Mouse (Mus musculus): ENCODE results near the gene Clnk.
A peak's percentile ranks its signal among the peaks of the same experiment; 100 is the strongest.

Clnk gene

GRCm38 (mm10) chr5:38850171-38850570 lies 26.4 kb downstream of the Clnk start:
- no peak for DNase-seq (ENCODE audit: low spot score)

GRCm38 (mm10) chr5:38845529-38845928 lies 31.1 kb downstream of the Clnk start:
- no peak for DNase-seq (ENCODE audit: low spot score)

DNA sequence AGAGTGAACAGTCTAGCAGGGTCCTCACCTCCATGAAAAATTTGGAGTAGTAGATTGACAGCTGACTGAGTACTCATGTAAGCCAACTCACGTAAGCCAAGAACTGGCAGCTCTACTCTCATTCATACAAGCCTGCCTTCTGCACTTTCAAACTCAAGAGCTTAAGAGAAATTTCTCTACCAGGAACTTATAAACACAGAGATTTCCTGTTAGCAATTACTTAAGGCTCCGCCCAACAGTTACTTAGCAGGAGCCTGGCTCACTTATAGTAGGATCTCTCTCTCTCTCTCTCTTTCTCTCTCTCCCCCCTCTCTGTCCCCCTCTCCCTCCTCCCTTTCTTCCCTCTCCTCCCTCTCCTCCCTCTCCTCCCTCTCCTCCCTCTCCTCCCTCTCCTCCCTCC lies 32.3 kb downstream of the Clnk start:
- no peak for DNase-seq (ENCODE audit: low spot score)

DNA sequence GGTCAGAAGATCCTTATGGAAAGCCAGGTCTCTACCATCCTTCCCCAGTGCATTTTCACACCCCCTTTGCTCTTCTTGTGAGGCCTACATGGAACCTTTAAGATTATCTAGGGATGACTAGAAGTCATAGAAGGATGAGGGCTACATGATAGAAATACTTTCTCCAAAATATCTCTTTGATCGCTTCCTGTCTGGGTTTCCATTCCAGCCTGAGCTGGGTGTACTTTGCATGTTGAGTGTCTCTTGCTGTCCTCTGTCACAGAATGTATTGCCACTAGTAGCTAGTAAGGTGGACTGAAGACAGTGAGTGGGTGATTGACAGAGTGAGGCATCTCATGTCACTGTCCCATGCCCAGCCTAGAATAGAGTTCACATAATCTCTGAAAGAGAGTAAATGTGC lies 36.6 kb downstream of the Clnk start:
- no peak for DNase-seq (ENCODE audit: low spot score)

DNA sequence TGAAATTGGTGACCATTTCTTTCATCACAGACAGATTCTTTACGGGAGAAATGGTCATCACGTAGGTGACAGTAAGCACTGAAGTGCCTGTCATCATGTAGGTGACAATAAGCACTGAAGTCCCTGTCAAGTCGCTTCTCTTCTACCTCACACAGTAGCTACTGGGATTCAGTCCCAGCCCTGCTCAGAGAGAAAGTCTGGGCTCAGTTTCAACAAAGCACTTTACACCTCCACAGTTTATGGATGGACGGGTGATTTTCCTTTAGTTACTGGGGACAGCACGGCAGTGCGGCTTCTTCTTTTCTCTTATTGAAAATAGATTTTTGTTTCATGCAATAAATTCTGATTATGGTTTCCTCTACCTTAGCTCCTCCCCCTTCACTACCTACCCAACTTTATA lies 49.3 kb downstream of the Clnk start:
- no peak for DNase-seq (ENCODE audit: low spot score)

GRCm38 (mm10) chr5:38826586-38826985 lies 50.0 kb downstream of the Clnk start:
- no peak for DNase-seq (ENCODE audit: low spot score)

DNA sequence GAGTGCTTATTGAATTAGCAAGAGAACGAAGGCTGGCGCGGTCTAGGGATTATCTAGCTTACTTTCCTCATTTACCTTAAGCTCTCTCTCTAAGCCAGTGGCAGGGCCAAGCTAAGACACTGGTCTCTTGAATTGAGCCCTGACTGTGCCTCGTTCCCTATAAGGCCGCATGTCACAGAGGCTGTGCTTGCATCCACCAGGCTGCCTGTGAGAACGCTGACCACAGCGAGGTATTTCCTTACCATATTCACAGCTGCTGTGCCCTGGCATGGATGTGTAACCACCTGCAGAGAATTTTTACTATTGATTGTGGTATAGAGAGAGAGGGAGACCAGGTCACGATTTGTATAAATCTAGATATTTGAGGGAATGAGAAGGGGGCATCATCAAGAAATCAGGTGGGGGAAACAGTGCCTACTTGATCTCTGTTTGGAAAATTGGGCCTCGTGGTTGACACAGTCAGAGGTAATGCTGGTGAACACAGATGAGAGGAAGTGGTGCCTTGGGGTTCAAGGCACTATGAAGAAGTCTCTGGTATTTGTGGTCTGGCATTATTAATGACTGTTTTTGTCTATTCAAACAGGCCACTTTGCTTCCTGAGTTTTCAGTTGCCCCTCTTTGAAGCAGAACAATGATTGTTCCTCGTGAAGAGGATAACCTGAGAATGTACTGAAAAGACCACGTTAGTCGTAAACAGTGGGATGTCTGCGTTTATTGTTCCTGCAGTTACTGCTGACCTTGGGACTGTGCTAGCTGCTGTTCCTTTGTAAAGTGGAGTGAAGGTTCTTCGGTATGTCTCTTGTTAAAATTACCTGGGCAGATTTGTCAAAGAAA lies 52.3 kb downstream of the Clnk start:
- DNase-seq (ENCODE audit: low spot score) = no peak

DNA sequence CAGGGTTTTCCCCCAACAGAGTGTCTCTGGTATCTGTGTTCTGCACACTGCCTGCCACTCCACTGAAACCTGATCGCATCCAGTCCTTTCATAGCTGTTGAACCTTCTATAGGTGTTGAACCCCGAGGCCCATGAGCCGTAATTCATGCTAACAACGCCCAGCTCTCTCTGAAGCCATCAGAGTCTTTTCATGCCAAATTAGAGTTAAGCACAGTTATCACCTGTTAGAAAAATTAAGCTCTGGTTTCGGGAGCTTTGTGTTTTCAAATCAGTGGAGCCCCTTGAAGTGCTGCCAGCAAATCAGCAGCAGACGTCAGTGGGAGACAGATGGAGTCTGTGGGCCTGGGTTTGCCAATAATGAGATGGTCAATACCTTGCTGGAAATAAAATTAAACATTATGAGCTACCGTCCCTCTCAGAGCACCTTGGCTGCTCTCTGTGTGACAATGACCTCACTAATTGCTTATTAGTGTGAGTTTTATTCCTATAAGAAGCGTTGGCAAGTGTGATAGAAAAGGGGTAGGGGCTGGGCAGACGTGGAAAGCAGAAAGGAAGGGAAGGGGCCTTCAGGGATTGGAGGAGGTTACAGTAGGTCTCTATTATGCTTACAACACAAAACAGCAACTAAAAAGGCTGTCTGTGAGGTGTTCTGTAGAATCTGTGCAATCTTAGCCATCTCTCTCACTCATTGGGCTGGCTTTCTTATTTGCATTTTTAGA lies 63.1 kb downstream of the Clnk start:
- DNase-seq (ENCODE audit: low spot score) = no peak

DNA sequence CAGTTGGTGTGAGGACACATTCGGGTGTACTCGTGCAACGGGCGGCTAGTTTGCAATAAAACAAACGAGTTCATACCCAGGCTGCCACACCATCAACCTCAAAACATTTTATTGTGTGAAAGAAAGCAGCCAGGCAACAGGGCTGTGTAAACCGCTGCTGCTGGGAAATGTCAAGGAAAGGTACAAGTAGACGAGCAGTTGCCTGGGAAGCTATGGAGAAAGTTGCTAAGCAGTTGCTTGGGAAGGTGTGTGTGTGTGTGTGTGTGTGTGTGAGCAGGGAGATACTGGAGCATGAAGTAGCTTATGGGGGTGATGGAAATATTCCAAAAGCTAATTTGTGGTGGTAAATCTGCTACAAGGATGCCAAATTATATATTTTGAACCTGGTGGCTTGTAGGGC lies 63.7 kb downstream of the Clnk start:
- DNase-seq (ENCODE audit: low spot score) = no peak

GRCm38 (mm10) chr5:38812386-38812785 lies 64.2 kb downstream of the Clnk start:
- DNase-seq (ENCODE audit: low spot score) = no peak

- no peak for DNase-seq (ENCODE audit: low spot score)
Measured at GRCm38 (mm10) chr5:38798910-38799309, 77.7 kb downstream of the Clnk start.

GRCm38 (mm10) chr5:38795139-38795538 lies 81.5 kb downstream of the Clnk start:
- no peak for DNase-seq (ENCODE audit: low spot score)

DNA sequence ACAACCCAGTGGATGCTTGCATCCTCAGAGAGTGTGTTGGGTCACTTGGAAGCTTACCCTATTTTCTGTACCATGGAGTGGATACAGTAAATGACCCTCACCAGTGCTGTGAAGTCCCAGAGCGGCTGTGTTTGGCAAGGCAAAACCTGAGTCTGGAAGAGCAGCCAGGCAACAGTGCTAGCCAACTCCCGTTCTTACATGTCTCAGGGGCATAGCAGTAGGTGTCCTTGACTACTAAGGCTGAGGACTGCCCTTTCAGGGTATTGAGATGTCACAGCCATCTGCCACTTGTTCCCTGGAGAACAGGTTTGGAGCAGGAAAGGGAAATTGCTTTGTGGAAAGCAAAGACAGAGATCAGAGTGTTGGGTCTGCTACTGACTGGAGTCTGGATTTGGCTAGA lies 85.5 kb downstream of the Clnk start:
- DNase-seq (ENCODE audit: low spot score) = no peak

DNA sequence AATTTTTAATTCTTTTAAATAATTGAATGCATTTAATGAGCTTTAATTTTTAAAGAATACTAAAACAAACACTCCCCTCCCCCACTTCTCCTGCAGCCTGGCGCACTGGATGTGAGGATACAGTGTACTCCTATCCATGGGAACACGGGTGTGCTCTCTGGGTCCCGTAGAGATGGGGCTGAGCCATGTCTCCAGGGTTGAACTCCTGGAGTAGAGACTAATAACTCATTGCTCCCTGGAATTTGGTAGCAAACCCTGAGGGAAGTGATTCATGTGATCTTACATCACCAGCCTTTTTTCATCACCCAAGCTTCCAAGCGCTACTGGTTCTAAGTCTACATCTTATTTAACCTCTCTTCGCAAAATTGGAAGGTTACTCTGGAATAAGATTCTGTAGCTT lies 87.8 kb downstream of the Clnk start:
- no peak for DNase-seq (ENCODE audit: low spot score)

DNA sequence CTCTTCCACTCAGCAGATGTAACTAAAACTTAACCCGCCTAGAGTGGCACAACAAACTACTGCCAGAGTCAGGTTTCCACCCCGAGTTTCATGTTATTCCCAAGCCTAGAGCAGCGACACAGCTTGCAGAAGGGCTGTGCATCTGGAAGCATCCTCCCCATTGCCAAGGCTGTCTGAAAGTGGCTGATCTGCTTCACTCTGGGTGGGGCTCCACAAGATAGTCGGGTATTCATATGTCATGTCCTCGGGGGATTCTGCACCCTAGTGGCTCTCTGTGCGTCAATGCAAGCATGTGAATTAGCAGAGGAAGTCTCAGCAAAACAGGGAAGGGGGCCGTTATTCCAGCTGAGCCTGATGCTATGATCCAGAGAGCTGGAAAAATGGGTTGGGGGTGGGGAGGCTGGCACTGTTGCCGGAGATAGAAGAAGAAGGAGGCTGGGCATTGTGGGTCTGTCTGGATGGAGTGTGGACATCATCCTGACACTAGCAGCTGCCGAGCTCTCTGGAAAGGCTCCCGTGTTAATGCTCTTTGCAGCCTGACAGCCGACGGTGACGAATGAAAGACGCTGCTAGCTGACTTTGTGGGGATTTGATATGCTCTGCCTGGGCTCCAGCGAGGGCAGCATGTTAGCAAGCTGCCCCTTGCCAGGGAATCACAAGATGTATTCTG lies 88.6 kb downstream of the Clnk start:
- DNase-seq (ENCODE audit: low spot score) = no peak

GRCm38 (mm10) chr5:38786126-38786525 lies 90.5 kb downstream of the Clnk start:
- DNase-seq (ENCODE audit: low spot score) = no peak

DNA sequence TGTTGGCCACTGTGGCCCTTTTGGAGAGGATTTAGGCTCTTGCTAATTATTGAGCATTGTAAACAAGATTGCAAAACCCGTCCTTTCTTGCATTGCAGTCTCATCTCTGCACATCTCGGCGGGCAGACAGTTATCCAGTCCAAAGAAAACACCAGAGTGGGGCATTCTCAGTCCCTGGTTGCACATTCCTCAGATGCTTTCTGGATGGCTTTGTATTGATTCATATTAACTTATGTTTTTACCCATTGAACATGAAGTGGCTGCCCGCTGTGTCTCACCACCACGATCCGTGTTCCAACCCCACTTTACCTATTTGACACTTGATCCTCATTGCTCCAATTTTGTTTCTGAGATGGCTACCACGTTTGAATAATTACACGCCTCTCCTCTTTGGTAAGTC lies 90.9 kb downstream of the Clnk start:
- no peak for DNase-seq (ENCODE audit: low spot score)

GRCm38 (mm10) chr5:38781813-38782212 lies 94.8 kb downstream of the Clnk start:
- DNase-seq (ENCODE audit: low spot score) = peak; percentile 82

- DNase-seq (ENCODE audit: low spot score) = no peak
Measured at GRCm38 (mm10) chr5:38780631-38781030, 96.0 kb downstream of the Clnk start.

DNA sequence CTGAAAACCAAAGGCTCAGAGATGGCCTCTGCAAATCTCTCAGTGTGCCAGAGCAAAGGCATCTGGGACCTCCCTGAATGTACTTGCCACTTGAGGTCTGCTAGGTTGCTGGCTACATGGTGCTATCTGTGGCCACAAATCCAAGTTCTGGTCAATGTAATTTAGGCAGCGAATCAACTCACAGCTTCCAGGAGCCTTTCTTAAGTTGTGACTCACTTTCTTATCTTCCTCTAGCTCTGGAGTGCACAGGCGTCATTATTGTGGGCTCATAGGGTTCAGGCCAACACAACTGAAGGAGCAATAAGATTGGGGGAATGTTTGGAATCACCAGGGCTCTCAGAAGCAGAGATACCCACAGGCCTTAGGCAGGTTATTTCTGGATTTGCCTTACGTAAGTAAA lies 96.6 kb downstream of the Clnk start:
- no peak for DNase-seq (ENCODE audit: low spot score)

GRCm38 (mm10) chr5:38775500-38775899 lies 101.1 kb downstream of the Clnk start:
- DNase-seq (ENCODE audit: low spot score) = no peak

- peak; percentile 59 for DNase-seq (ENCODE audit: low spot score)
Measured at GRCm38 (mm10) chr5:38754950-38755349, 121.7 kb downstream of the Clnk start.

DNA sequence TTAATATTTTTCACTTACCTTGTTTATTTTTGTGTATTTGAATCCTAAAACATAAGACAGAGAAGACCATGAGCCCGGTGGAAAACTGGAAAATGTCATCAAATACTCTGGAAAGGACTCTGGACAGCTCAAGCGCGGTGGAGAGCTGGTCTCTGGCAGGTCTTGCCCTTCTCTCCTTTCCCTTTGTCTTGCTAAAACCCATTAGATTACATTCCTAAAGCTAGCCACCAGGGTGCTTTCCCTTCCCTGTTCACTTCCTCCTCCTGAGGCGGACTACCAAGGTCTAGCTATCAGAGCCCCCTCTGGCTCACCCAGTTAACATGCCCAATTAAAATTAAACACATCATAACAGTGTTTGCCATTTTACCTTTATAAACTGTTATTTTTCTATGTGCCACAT lies 123.9 kb downstream of the Clnk start:
- DNase-seq (ENCODE audit: low spot score) = no peak
